Mouse (Mus musculus) ES-CJ7 (cell line): ENCODE measurements at regions not wholly inside any gene's neighbourhood (a gene's known extent, or its start where the extent isn't known, plus 50 kb on each side); places are given as distances from the start of the nearest gene placed in this dataset.

Source experiments
- DNase-seq: peaks from one replicate; pipeline ENCODE4 v3.0.0; 2011; ENCODE audit warnings: low read depth, low spot score

- DNase-seq, result peak; percentile 68
Measured at GRCm38 (mm10) chr8:55754189-55754588, 152.6 kb downstream of the Adam29 start.

DNA sequence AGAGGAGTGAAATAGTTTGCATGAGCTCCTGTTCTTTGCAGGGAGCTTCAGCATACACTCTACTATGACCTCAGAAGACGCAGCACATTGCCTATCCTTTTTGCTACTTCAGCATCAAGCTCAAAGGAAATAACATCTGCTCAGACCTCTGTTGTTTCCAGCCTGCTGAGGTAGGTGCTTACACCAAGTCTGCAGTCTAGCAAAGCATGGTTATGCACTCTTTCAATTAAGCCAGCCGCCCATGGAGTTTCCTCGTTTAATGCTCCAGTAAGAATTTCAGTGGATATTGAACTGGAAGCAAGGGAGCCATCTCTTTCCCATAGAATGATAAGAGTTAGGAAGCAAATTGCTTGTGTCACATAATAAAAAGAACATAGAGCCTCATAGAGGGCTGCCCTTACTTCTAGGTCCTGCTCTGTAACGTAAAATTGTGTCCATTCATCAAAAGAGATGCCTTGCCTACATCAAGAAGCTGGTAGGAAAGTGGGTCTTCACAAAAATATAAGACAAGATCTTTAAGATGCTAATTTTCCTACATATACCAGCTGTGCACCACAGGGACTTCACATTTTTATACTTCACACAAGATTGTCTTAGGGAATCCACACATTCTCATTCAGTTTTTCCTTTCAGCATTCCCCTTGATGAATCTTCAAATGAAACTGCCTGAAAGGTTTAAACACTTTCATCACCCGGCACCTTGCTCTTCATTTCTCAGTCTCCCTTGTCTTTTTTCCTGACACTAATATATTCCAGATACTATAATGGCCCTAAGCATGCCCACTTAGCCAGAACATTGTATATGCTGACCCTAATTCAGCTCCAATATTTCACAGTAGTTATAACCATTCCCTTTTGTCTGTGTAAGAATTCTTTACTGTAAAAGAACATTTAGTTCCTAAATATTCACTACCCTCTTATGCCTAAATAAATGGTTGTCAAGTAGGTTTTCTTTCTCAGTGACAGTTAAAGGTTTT lies 182.2 kb downstream of the Adam29 start:
- DNase-seq, result no peak

GRCm38 (mm10) chr8:55691791-55692190 lies 215.0 kb downstream of the Adam29 start:
- peak; percentile 51 for DNase-seq

GRCm38 (mm10) chr8:55680436-55680835 lies 226.3 kb downstream of the Adam29 start:
- no peak for DNase-seq

GRCm38 (mm10) chr8:55638716-55639115 lies 268.0 kb downstream of the Adam29 start:
- DNase-seq, result no peak

GRCm38 (mm10) chr8:55622399-55622798 lies 284.3 kb downstream of the Adam29 start:
- DNase-seq, result no peak
